Mouse (Mus musculus): ENCODE data around the gene Nfatc4.

Nfatc4 gene

GRCm38 (mm10) chr14:55880982-55881381 is 58.0 kb downstream of the Nfatc4 start:
- intact Hi-C loops (cut with DNase I): no loop called here

GRCm38 (mm10) chr14:55882171-55882641 is 59.3 kb downstream of the Nfatc4 start:
- intact Hi-C loops (cut with DNase I): no loop called here

- intact Hi-C loops (cut with DNase I): no loop called here
These were observed 60.3 kb downstream of the Nfatc4 start for GRCm38 (mm10) chr14:55883149-55883661.

All from adrenal gland (tissue).